Mouse (Mus musculus): ENCODE results near the gene Rhbdf2. TPM values are rescaled to one million over a fixed set of nuclear protein-coding genes. Genes with fewer than 3 reads are reported as not detected.

Gene Rhbdf2
- total RNA-seq, 2 experiments from 2014 or later = 15.4 to 17.7 TPM

- intact Hi-C loops (cut with DNase I) = no loop called here
- DNase-seq = no peak
These were observed 34.6 kb upstream of the Rhbdf2 start for GRCm38 (mm10) chr11:116661291-116661947.

GRCm38 (mm10) chr11:116660181-116660580 lies 33.4 kb upstream of the Rhbdf2 start:
- intact Hi-C loops (cut with DNase I) = no loop called here
- DNase-seq = no peak

GRCm38 (mm10) chr11:116659027-116659621 lies 32.3 kb upstream of the Rhbdf2 start:
- DNase-seq = no peak
- intact Hi-C loops (cut with DNase I) = no loop called here

- DNase-seq = no peak
- intact Hi-C loops (cut with DNase I) = no loop called here
These were observed 31.4 kb upstream of the Rhbdf2 start for GRCm38 (mm10) chr11:116658238-116658637.

- DNase-seq = peak; percentile 96 to 97
- intact Hi-C loops (cut with DNase I) = no loop called here
These were observed 30.7 kb upstream of the Rhbdf2 start for GRCm38 (mm10) chr11:116657311-116658223.

- intact Hi-C loops (cut with DNase I) = no loop called here
- DNase-seq = peak; percentile 53 to 54
These were observed 29.8 kb upstream of the Rhbdf2 start for GRCm38 (mm10) chr11:116656348-116657191.

GRCm38 (mm10) chr11:116654255-116654821 lies 27.5 kb upstream of the Rhbdf2 start, which contains the start of gene Cygb:
Gene Cygb (minus strand): TSS chr11:116654313.
- peak; percentile 70 to 72 for DNase-seq
- intact Hi-C loops (cut with DNase I) = no loop called here

GRCm38 (mm10) chr11:116653709-116654221 lies 26.9 kb upstream of the Rhbdf2 start:
- peak; percentile 60 to 72 for DNase-seq
- intact Hi-C loops (cut with DNase I) = no loop called here

GRCm38 (mm10) chr11:116653234-116653633 lies 26.4 kb upstream of the Rhbdf2 start, which contains the start of gene Prcd:
Gene Prcd (plus strand): TSS chr11:116653534.
- intact Hi-C loops (cut with DNase I) = no loop called here
- no peak for DNase-seq

- intact Hi-C loops (cut with DNase I) = no loop called here
- no peak for DNase-seq
These were observed 25.7 kb upstream of the Rhbdf2 start for GRCm38 (mm10) chr11:116652330-116653098.

- no peak for DNase-seq
- intact Hi-C loops (cut with DNase I) = no loop called here
These were observed 24.5 kb upstream of the Rhbdf2 start for GRCm38 (mm10) chr11:116651339-116651738.

GRCm38 (mm10) chr11:116650811-116651210 lies 24.0 kb upstream of the Rhbdf2 start:
- intact Hi-C loops (cut with DNase I) = no loop called here
- no peak for DNase-seq

GRCm38 (mm10) chr11:116649711-116650337 lies 23.0 kb upstream of the Rhbdf2 start:
- no peak for DNase-seq
- intact Hi-C loops (cut with DNase I) = loop anchor here (10.0 kb wide), 1 partner anchor 405 kb away; no protein-coding TSS in a partner anchor

GRCm38 (mm10) chr11:116648976-116649375 lies 22.2 kb upstream of the Rhbdf2 start:
- intact Hi-C loops (cut with DNase I) = loop anchor here (10.0 kb wide), 1 partner anchor 406 kb away; no protein-coding TSS in a partner anchor
- no peak for DNase-seq

- intact Hi-C loops (cut with DNase I) = loop anchor here (10.0 kb wide), 1 partner anchor 406 kb away; no protein-coding TSS in a partner anchor
These were observed 21.5 kb upstream of the Rhbdf2 start for GRCm38 (mm10) chr11:116648213-116648921.

GRCm38 (mm10) chr11:116647340-116647991 lies 20.6 kb upstream of the Rhbdf2 start:
- intact Hi-C loops (cut with DNase I) = loop anchor here (10.0 kb wide), 1 partner anchor 407 kb away; no protein-coding TSS in a partner anchor

More at GRCm38 (mm10) chr11:116648213-116648921, 21.5 kb upstream of the Rhbdf2 start:
- peak; percentile 80 to 83 for DNase-seq

GRCm38 (mm10) chr11:116646771-116647170 lies 20.0 kb upstream of the Rhbdf2 start:
- no peak for DNase-seq
- intact Hi-C loops (cut with DNase I) = loop anchor here (10.0 kb wide), 1 partner anchor 408 kb away; no protein-coding TSS in a partner anchor

More at GRCm38 (mm10) chr11:116647340-116647991, 20.6 kb upstream of the Rhbdf2 start:
- peak; percentile 81 to 82 for DNase-seq
